Mouse (Mus musculus): ENCODE measurements at regions not wholly inside any gene's neighbourhood (a gene's known extent, or its start where the extent isn't known, plus 50 kb on each side); places are given as distances from the start of the nearest gene placed in this dataset.

- Histone ChIP-seq H3ac (ENCODE audit: control insufficient read depth, insufficient read length) (no peak overlapping the region), H3K4me2 (ENCODE audit: low read depth) (no peak overlapping the region), H3K36me3 (ENCODE audit: control insufficient read depth, insufficient read depth) (no peaks in the 10 kb centered on the region), H3K4me3 (no peak overlapping the region), H3K27me3 (ENCODE audit: control insufficient read depth, insufficient read depth, insufficient read length) (no peaks in the 10 kb centered on the region), H3K79me2 (ENCODE audit: control insufficient read depth, insufficient read depth) (no peaks in the 10 kb centered on the region)
- TF ChIP-seq E2F4 (IDR thresholded peaks at IDR 0.05; ENCODE audit: insufficient read depth) (no peak), POLR2AphosphoS2 (IDR thresholded peaks at IDR 0.05; ENCODE audit: insufficient read length, low read depth) (no peak), TCF3 (IDR thresholded peaks at IDR 0.05; ENCODE audit: insufficient read length, low read depth) (no peak), USF1 (IDR thresholded peaks at IDR 0.05; ENCODE audit: low read depth) (no peak), MYOG (IDR thresholded peaks at IDR 0.05; ENCODE audit: control insufficient read depth in 1 of 3, insufficient read depth in 1 of 3, insufficient read length in 2 of 3, low read depth in 2 of 3) (no peak), POLR2A (IDR thresholded peaks at IDR 0.05; ENCODE audit: insufficient read length, low read depth) (no peak), TCF12 (IDR thresholded peaks at IDR 0.05; ENCODE audit: insufficient read depth, poor library complexity, severe bottlenecking) (no peak), REST (IDR thresholded peaks at IDR 0.05; ENCODE audit: insufficient read depth, insufficient read length) (no peak), SRF (IDR thresholded peaks at IDR 0.05; ENCODE audit: control insufficient read depth, insufficient read length, low read depth) (no peak), MYOD1 (IDR thresholded peaks at IDR 0.05; ENCODE audit: control insufficient read depth in 1 of 3, insufficient read length in 2 of 3, low read depth in 2 of 3) (no peak), CEBPB (IDR thresholded peaks at IDR 0.05; ENCODE audit: insufficient read depth, poor library complexity, severe bottlenecking) (no peak), MAX (IDR thresholded peaks at IDR 0.05; ENCODE audit: low read depth) (no peak)
Observed at GRCm38 (mm10) chr5:12970987-12971386, 154.2 kb upstream of the Sema3a start.

- no peak overlapping the region for H3ac ChIP-seq (ENCODE audit: control insufficient read depth, insufficient read length)
- no peaks in the 10 kb centered on the region for H3K36me3 ChIP-seq (ENCODE audit: control insufficient read depth, insufficient read depth)
- no peaks in the 10 kb centered on the region for H3K27me3 ChIP-seq (ENCODE audit: control insufficient read depth, insufficient read depth, insufficient read length)
- TF ChIP-seq USF1 (IDR thresholded peaks at IDR 0.05; ENCODE audit: low read depth) (no peak), POLR2AphosphoS2 (IDR thresholded peaks at IDR 0.05; ENCODE audit: insufficient read length, low read depth) (no peak), MYOG (IDR thresholded peaks at IDR 0.05; ENCODE audit: control insufficient read depth in 1 of 3, insufficient read depth in 1 of 3, insufficient read length in 2 of 3, low read depth in 2 of 3) (no peak), TCF12 (IDR thresholded peaks at IDR 0.05; ENCODE audit: insufficient read depth, poor library complexity, severe bottlenecking) (no peak), CEBPB (IDR thresholded peaks at IDR 0.05; ENCODE audit: insufficient read depth, poor library complexity, severe bottlenecking) (no peak), MYOD1 (IDR thresholded peaks at IDR 0.05; ENCODE audit: control insufficient read depth in 1 of 3, insufficient read length in 2 of 3, low read depth in 2 of 3) (no peak), SRF (IDR thresholded peaks at IDR 0.05; ENCODE audit: control insufficient read depth, insufficient read length, low read depth) (no peak), REST (IDR thresholded peaks at IDR 0.05; ENCODE audit: insufficient read depth, insufficient read length) (no peak), POLR2A (IDR thresholded peaks at IDR 0.05; ENCODE audit: insufficient read length, low read depth) (no peak), MAX (IDR thresholded peaks at IDR 0.05; ENCODE audit: low read depth) (no peak), TCF3 (IDR thresholded peaks at IDR 0.05; ENCODE audit: insufficient read length, low read depth) (no peak), E2F4 (IDR thresholded peaks at IDR 0.05; ENCODE audit: insufficient read depth) (no peak)
- H3K79me2 ChIP-seq (ENCODE audit: control insufficient read depth, insufficient read depth): no peaks in the 10 kb centered on the region
- no peak overlapping the region for H3K4me2 ChIP-seq (ENCODE audit: low read depth)
- H3K4me3 ChIP-seq: no peak overlapping the region
Observed at GRCm38 (mm10) chr5:12973701-12974100, 151.5 kb upstream of the Sema3a start.

- no peak overlapping the region for H3ac ChIP-seq (ENCODE audit: control insufficient read depth, insufficient read length)
- H3K4me3 ChIP-seq: no peak overlapping the region
- H3K79me2 ChIP-seq (ENCODE audit: control insufficient read depth, insufficient read depth): no peaks in the 10 kb centered on the region
- TF ChIP-seq TCF3 (IDR thresholded peaks at IDR 0.05; ENCODE audit: insufficient read length, low read depth): no peak
- no peak for TF ChIP-seq POLR2A (IDR thresholded peaks at IDR 0.05; ENCODE audit: insufficient read length, low read depth)
- no peak for TF ChIP-seq USF1 (IDR thresholded peaks at IDR 0.05; ENCODE audit: low read depth)
- H3K27me3 ChIP-seq (ENCODE audit: control insufficient read depth, insufficient read depth, insufficient read length): no peaks in the 10 kb centered on the region
- no peak overlapping the region for H3K4me2 ChIP-seq (ENCODE audit: low read depth)
- H3K36me3 ChIP-seq (ENCODE audit: control insufficient read depth, insufficient read depth): no peaks in the 10 kb centered on the region
Observed at GRCm38 (mm10) chr5:12976015-12976742, 149.0 kb upstream of the Sema3a start.

GRCm38 (mm10) chr5:12977875-12978274 is 147.3 kb upstream of the Sema3a start:
- Histone ChIP-seq H3K27me3 (ENCODE audit: control insufficient read depth, insufficient read depth, insufficient read length) (no peaks in the 10 kb centered on the region), H3K36me3 (ENCODE audit: control insufficient read depth, insufficient read depth) (no peaks in the 10 kb centered on the region), H3K79me2 (ENCODE audit: control insufficient read depth, insufficient read depth) (no peaks in the 10 kb centered on the region), H3ac (ENCODE audit: control insufficient read depth, insufficient read length) (no peak overlapping the region), H3K4me3 (no peak overlapping the region), H3K4me2 (ENCODE audit: low read depth) (no peak overlapping the region)
- no peak for TF ChIP-seq SRF (IDR thresholded peaks at IDR 0.05; ENCODE audit: control insufficient read depth, insufficient read length, low read depth)
- TF ChIP-seq E2F4 (IDR thresholded peaks at IDR 0.05; ENCODE audit: insufficient read depth): no peak
- no peak for TF ChIP-seq CEBPB (IDR thresholded peaks at IDR 0.05; ENCODE audit: insufficient read depth, poor library complexity, severe bottlenecking)
- no peak for TF ChIP-seq MYOD1 (IDR thresholded peaks at IDR 0.05; ENCODE audit: control insufficient read depth in 1 of 3, insufficient read length in 2 of 3, low read depth in 2 of 3)
- no peak for TF ChIP-seq TCF12 (IDR thresholded peaks at IDR 0.05; ENCODE audit: insufficient read depth, poor library complexity, severe bottlenecking)
- TF ChIP-seq REST (IDR thresholded peaks at IDR 0.05; ENCODE audit: insufficient read depth, insufficient read length): no peak
- TF ChIP-seq MAX (IDR thresholded peaks at IDR 0.05; ENCODE audit: low read depth): no peak

- H3K4me2 ChIP-seq (ENCODE audit: low read depth): no peak overlapping the region
- H3K27me3 ChIP-seq (ENCODE audit: control insufficient read depth, insufficient read depth, insufficient read length): no peaks in the 10 kb centered on the region
- TF ChIP-seq CEBPB (IDR thresholded peaks at IDR 0.05; ENCODE audit: insufficient read depth, poor library complexity, severe bottlenecking) (no peak), MYOG (IDR thresholded peaks at IDR 0.05; ENCODE audit: control insufficient read depth in 1 of 3, insufficient read depth in 1 of 3, insufficient read length in 2 of 3, low read depth in 2 of 3) (no peak), POLR2AphosphoS2 (IDR thresholded peaks at IDR 0.05; ENCODE audit: insufficient read length, low read depth) (no peak)
Observed at GRCm38 (mm10) chr5:12993826-12994225, 131.4 kb upstream of the Sema3a start.

More at GRCm38 (mm10) chr5:12993826-12994225, 131.4 kb upstream of the Sema3a start:
- Histone ChIP-seq H3K79me2 (ENCODE audit: control insufficient read depth, insufficient read depth) (no peaks in the 10 kb centered on the region), H3ac (ENCODE audit: control insufficient read depth, insufficient read length) (no peak overlapping the region), H3K4me3 (no peak overlapping the region), H3K36me3 (ENCODE audit: control insufficient read depth, insufficient read depth) (no peaks in the 10 kb centered on the region)

Data from myocyte (in vitro differentiated cells).